Mouse (Mus musculus): ENCODE data around the gene Exd2. TPM values are rescaled to one million over a fixed set of nuclear protein-coding genes. Genes with fewer than 3 reads are reported as not detected.

Gene Exd2
- polyA plus RNA-seq, 1 experiment from 2014 or later: 19.6 TPM

GRCm38 (mm10) chr12:80495691-80496090 is 32.8 kb downstream of the Exd2 start:
- Histone ChIP-seq H3K4me1 (replicated peaks) (no peaks in the 10 kb centered on the region), H3K27me3 (replicated peaks) (no peaks in the 10 kb centered on the region), H3K9me3 (replicated peaks) (peaks cover 5% of the 10 kb centered on the region), H3K9ac (no peak overlapping the region), H3K4me2 (no peak overlapping the region), H3K4me3 (no peak overlapping the region), H3K27ac (ENCODE audit: poor library complexity, severe bottlenecking) (no peak overlapping the region), H3K36me3 (peaks cover 26% of the 10 kb centered on the region)
- WGBS: 61% methylated on average over 1 of the region's 1 CpGs
- ATAC-seq (ENCODE audit: insufficient number of reproducible peaks, low FRiP score): no peak

GRCm38 (mm10) chr12:80498356-80498755 is 35.5 kb downstream of the Exd2 start:
- H3K9ac ChIP-seq: no peak overlapping the region
- no peak overlapping the region for H3K4me3 ChIP-seq
- no peak for ATAC-seq (ENCODE audit: insufficient number of reproducible peaks, low FRiP score)
- H3K27ac ChIP-seq (ENCODE audit: poor library complexity, severe bottlenecking): no peak overlapping the region
- H3K4me2 ChIP-seq: no peak overlapping the region
- H3K36me3 ChIP-seq: peaks cover 6% of the 10 kb centered on the region
- no peaks in the 10 kb centered on the region for H3K4me1 ChIP-seq (replicated peaks)
- peaks cover 3% of the 10 kb centered on the region for H3K9me3 ChIP-seq (replicated peaks)
- H3K27me3 ChIP-seq (replicated peaks): no peaks in the 10 kb centered on the region
- 60% methylated on average over 4 of the region's 4 CpGs for WGBS

GRCm38 (mm10) chr12:80500506-80500905 is 37.6 kb downstream of the Exd2 start:
- Histone ChIP-seq H3K27me3 (replicated peaks) (no peaks in the 10 kb centered on the region), H3K9me3 (replicated peaks) (no peaks in the 10 kb centered on the region), H3K4me3 (no peak overlapping the region), H3K27ac (ENCODE audit: poor library complexity, severe bottlenecking) (no peak overlapping the region), H3K4me2 (no peak overlapping the region), H3K36me3 (peaks cover 3% of the 10 kb centered on the region; the same call in 1 of the 2 replicates), H3K9ac (no peak overlapping the region), H3K4me1 (replicated peaks) (no peaks in the 10 kb centered on the region)
- WGBS: 54% methylated on average over 1 of the region's 1 CpGs
- no peak for ATAC-seq (ENCODE audit: insufficient number of reproducible peaks, low FRiP score)

GRCm38 (mm10) chr12:80504718-80505117 is 41.8 kb downstream of the Exd2 start:
- Histone ChIP-seq H3K4me1 (replicated peaks) (0 out of 2 replicates have a peak, but pooled peaks cover 2% of the 10 kb centered on the region), H3K27ac (ENCODE audit: poor library complexity, severe bottlenecking) (no peak overlapping the region), H3K4me3 (no peak overlapping the region), H3K4me2 (no peak overlapping the region), H3K36me3 (0 out of 2 replicates have a peak, but pooled peaks cover 3% of the 10 kb centered on the region), H3K9me3 (replicated peaks) (no peaks in the 10 kb centered on the region), H3K9ac (no peak overlapping the region), H3K27me3 (replicated peaks) (peaks cover 3% of the 10 kb centered on the region; the same call in 1 of the 2 replicates)
- ATAC-seq (ENCODE audit: insufficient number of reproducible peaks, low FRiP score): no peak
- 80% methylated on average over 5 of the region's 5 CpGs for WGBS

- H3K9ac ChIP-seq: no peak overlapping the region
- 64% methylated on average over 14 of the region's 14 CpGs for WGBS
- H3K27me3 ChIP-seq (replicated peaks): peaks cover 3% of the 10 kb centered on the region
- no peak overlapping the region for H3K4me3 ChIP-seq
- no peak for ATAC-seq (ENCODE audit: insufficient number of reproducible peaks, low FRiP score)
- no peak overlapping the region for H3K27ac ChIP-seq (ENCODE audit: poor library complexity, severe bottlenecking)
- H3K9me3 ChIP-seq (replicated peaks): no peaks in the 10 kb centered on the region
- H3K4me1 ChIP-seq (replicated peaks): peaks cover 8% of the 10 kb centered on the region
- no peak overlapping the region for H3K4me2 ChIP-seq
- H3K36me3 ChIP-seq: no peaks in the 10 kb centered on the region
These were observed 44.3 kb downstream of the Exd2 start for GRCm38 (mm10) chr12:80507041-80507745.

GRCm38 (mm10) chr12:80517977-80518376 is 55.1 kb downstream of the Exd2 start, which contains the start of gene Galnt16:
Gene Galnt16 (plus strand): TSS chr12:80518277.
- H3K27ac ChIP-seq (ENCODE audit: poor library complexity, severe bottlenecking): no peak within 1 kb of the TSS
- peaks cover 17% of the 10 kb centered on the region for H3K4me1 ChIP-seq (replicated peaks)
- WGBS: 5% methylated on average over 14 of the region's 14 CpGs
- peak within 1 kb of the TSS; percentile 100 for H3K4me2 ChIP-seq
- H3K9me3 ChIP-seq (replicated peaks): no peaks in the 10 kb centered on the region
- peak within 1 kb of the TSS; percentile 72 for H3K4me3 ChIP-seq
- ATAC-seq (ENCODE audit: insufficient number of reproducible peaks, low FRiP score): no peak
- H3K9ac ChIP-seq: peak within 1 kb of the TSS; percentile 75
- no peaks in the 10 kb centered on the region for H3K36me3 ChIP-seq
- peaks cover 91% of the 10 kb centered on the region for H3K27me3 ChIP-seq (replicated peaks)

- Histone ChIP-seq H3K36me3 (no peaks in the 10 kb centered on the region), H3K4me1 (replicated peaks) (peaks cover 17% of the 10 kb centered on the region), H3K9me3 (replicated peaks) (no peaks in the 10 kb centered on the region), H3K27ac (ENCODE audit: poor library complexity, severe bottlenecking) (no peak overlapping the region), H3K27me3 (replicated peaks) (peaks cover 95% of the 10 kb centered on the region), H3K4me3 (peak overlapping the region; percentile 72), H3K4me2 (peak overlapping the region; percentile 100), H3K9ac (peak overlapping the region; percentile 75)
- no peak for ATAC-seq (ENCODE audit: insufficient number of reproducible peaks, low FRiP score)
- under 1% methylated on average over 25 of the region's 25 CpGs for WGBS
These were observed 55.5 kb downstream of the Exd2 start for GRCm38 (mm10) chr12:80518393-80518756.

GRCm38 (mm10) chr12:80518757-80519620 is 56.1 kb downstream of the Exd2 start:
- no peaks in the 10 kb centered on the region for H3K9me3 ChIP-seq (replicated peaks)
- WGBS: under 1% methylated on average over 87 of the region's 90 CpGs
- peak; percentile 58; the same call in 1 of the 2 replicates for ATAC-seq (ENCODE audit: insufficient number of reproducible peaks, low FRiP score)
- H3K27ac ChIP-seq (ENCODE audit: poor library complexity, severe bottlenecking): no peak overlapping the region
- H3K36me3 ChIP-seq: no peaks in the 10 kb centered on the region
- H3K4me1 ChIP-seq (replicated peaks): peaks cover 17% of the 10 kb centered on the region
- H3K9ac ChIP-seq: peak overlapping the region; percentile 75
- peak overlapping the region; percentile 100 for H3K4me2 ChIP-seq
- H3K27me3 ChIP-seq (replicated peaks): peaks cover 93% of the 10 kb centered on the region
- H3K4me3 ChIP-seq: peak overlapping the region; percentile 72

- peak overlapping the region; percentile 100 for H3K4me2 ChIP-seq
- peak overlapping the region; percentile 72 for H3K4me3 ChIP-seq
- H3K27me3 ChIP-seq (replicated peaks): peaks cover 85% of the 10 kb centered on the region
- no peaks in the 10 kb centered on the region for H3K36me3 ChIP-seq
- H3K9me3 ChIP-seq (replicated peaks): no peaks in the 10 kb centered on the region
- peaks cover 17% of the 10 kb centered on the region for H3K4me1 ChIP-seq (replicated peaks)
- ATAC-seq (ENCODE audit: insufficient number of reproducible peaks, low FRiP score): 0 out of 2 replicates have a peak, but pooled peaks have one; percentile 54
- WGBS: under 1% methylated on average over 43 of the region's 43 CpGs
- H3K27ac ChIP-seq (ENCODE audit: poor library complexity, severe bottlenecking): no peak overlapping the region
- peak overlapping the region; percentile 75 for H3K9ac ChIP-seq
These were observed 56.9 kb downstream of the Exd2 start for GRCm38 (mm10) chr12:80519621-80520332.

GRCm38 (mm10) chr12:80522006-80522405 is 59.1 kb downstream of the Exd2 start:
- no peak overlapping the region for H3K4me2 ChIP-seq
- H3K9ac ChIP-seq: no peak overlapping the region
- no peaks in the 10 kb centered on the region for H3K36me3 ChIP-seq
- H3K27me3 ChIP-seq (replicated peaks): peaks cover 68% of the 10 kb centered on the region
- no peak for ATAC-seq (ENCODE audit: insufficient number of reproducible peaks, low FRiP score)
- no peaks in the 10 kb centered on the region for H3K9me3 ChIP-seq (replicated peaks)
- no peak overlapping the region for H3K4me3 ChIP-seq
- H3K4me1 ChIP-seq (replicated peaks): peaks cover 17% of the 10 kb centered on the region
- H3K27ac ChIP-seq (ENCODE audit: poor library complexity, severe bottlenecking): no peak overlapping the region
- WGBS: 60% methylated on average over 3 of the region's 3 CpGs
